Mouse (Mus musculus) embryonic facial prominence, embryonic 12.5 days (tissue): Measurements from ENCODE around the gene Lypd3. TPM values are rescaled to one million over a fixed set of nuclear protein-coding genes. Genes with fewer than 3 reads are reported as not detected.
"Not testable (repeated sequence)": the region's sequence is repeated elsewhere in the genome, so short reads cannot be mapped to it uniquely, and the experiment has no call there.

ENCODE experiments used
- ATAC-seq: fragments of 200-750 bp; cut with Nextera tagmentation; 2 replicates; pipeline ENCODE4 v1.8.0; 2017; ENCODE audit not compliant: insufficient number of reproducible peaks, insufficient read depth, low FRiP score, low TSS enrichment
- H3K27ac ChIP-seq: fragments of 300-500 bp; sonication (generic); 2 replicates; pipeline ENCODE4 v1.5.1; 2016; ENCODE audit warnings: mild to moderate bottlenecking
- H3K27me3 ChIP-seq: fragments of 300-500 bp; sonication (generic); 2 replicates; pipeline ENCODE4 v1.6.1; 2016; ENCODE audit warnings: mild to moderate bottlenecking, moderate library complexity
- H3K36me3 ChIP-seq: fragments of 300-500 bp; sonication (generic); 2 replicates; pipeline ENCODE4 v1.6.1; 2016; ENCODE audit warnings: mild to moderate bottlenecking
- H3K4me1 ChIP-seq: fragments of 300-500 bp; sonication (generic); 2 replicates; pipeline ENCODE4 v1.6.1; 2016
- H3K4me2 ChIP-seq: fragments of 300-500 bp; sonication (generic); replicated peaks from 2 replicates; pipeline ENCODE4 v1.6.1; 2016; ENCODE audit warnings: mild to moderate bottlenecking, moderate library complexity
- H3K4me3 ChIP-seq: fragments of 300-500 bp; sonication (generic); 2 replicates; pipeline ENCODE4 v1.5.1; 2016; ENCODE audit warnings: mild to moderate bottlenecking
- H3K9ac ChIP-seq: fragments of 300-500 bp; sonication (generic); 2 replicates; pipeline ENCODE4 v1.6.1; 2016; ENCODE audit warnings: mild to moderate bottlenecking, moderate library complexity
- H3K9me3 ChIP-seq: fragments of 300-500 bp; sonication (generic); 2 replicates; pipeline ENCODE4 v1.6.1; 2016; ENCODE audit warnings: mild to moderate bottlenecking, moderate library complexity
- WGBS: fragments of 180-500 bp; shearing (Covaris S2); methylation state at CpG from one replicate; pipeline ENCODE4 v1.1.7; 2016; 5-methylcytosine and 5-hydroxymethylcytosine counted together
- polyA plus RNA-seq: library from polyadenylated mRNA; unstranded; fragments of >200 nt; fragmentation: Nextera tagmentation; extraction: Ambion mirVana; gene quantifications from 2 replicates; pipeline ENCODE4 v1.2.1, GENCODE M21; 2016

The Lypd3 gene
- polyA plus RNA-seq, 1 experiment from 2014 or later: 2.8 TPM

GRCm38 (mm10) chr7:24664959-24665358, 28.6 kb downstream of the Lypd3 start:
- H3K36me3 ChIP-seq: no peaks in the 10 kb centered on the region
- no peak overlapping the region for H3K9ac ChIP-seq
- no peaks in the 10 kb centered on the region; the same call in 1 of the 2 replicates for H3K4me1 ChIP-seq
- WGBS: 84% methylated on average over 9 of the region's 9 CpGs
- H3K27ac ChIP-seq: no peak overlapping the region
- ATAC-seq: no peak
- no peak overlapping the region for H3K4me2 ChIP-seq
- H3K9me3 ChIP-seq: no peaks in the 10 kb centered on the region
- H3K4me3 ChIP-seq: no peak overlapping the region
- H3K27me3 ChIP-seq: no peaks in the 10 kb centered on the region

GRCm38 (mm10) chr7:24671944-24672439, 35.6 kb downstream of the Lypd3 start:
- WGBS: 90% methylated on average over 23 of the region's 23 CpGs
- H3K4me2 ChIP-seq: no peak overlapping the region
- H3K4me3 ChIP-seq: no peak overlapping the region
- H3K4me1 ChIP-seq: no peaks in the 10 kb centered on the region
- H3K9ac ChIP-seq: no peak overlapping the region
- no peaks in the 10 kb centered on the region for H3K27me3 ChIP-seq
- H3K27ac ChIP-seq: no peak overlapping the region
- no peaks in the 10 kb centered on the region for H3K36me3 ChIP-seq
- ATAC-seq: no peak
- no peaks in the 10 kb centered on the region for H3K9me3 ChIP-seq

- Histone ChIP-seq H3K9ac (no peak within 1 kb of the TSS), H3K27ac (no peak within 1 kb of the TSS), H3K4me2 (no peak within 1 kb of the TSS), H3K9me3 (no peaks in the 10 kb centered on the region), H3K36me3 (no peaks in the 10 kb centered on the region), H3K27me3 (no peaks in the 10 kb centered on the region), H3K4me3 (no peak within 1 kb of the TSS), H3K4me1 (no peaks in the 10 kb centered on the region)
- WGBS: 86% methylated on average over 9 of the region's 9 CpGs
- no peak for ATAC-seq
These were observed 40.2 kb downstream of the Lypd3 start, which contains the start of gene Tex101 for GRCm38 (mm10) chr7:24676575-24676974. TSS of gene Tex101 (minus strand) at chr7:24676675.

- not testable (repeated sequence) for H3K4me1 ChIP-seq, H3K4me3 ChIP-seq, H3K9ac ChIP-seq, H3K4me2 ChIP-seq, H3K27ac ChIP-seq, H3K27me3 ChIP-seq, ATAC-seq, H3K36me3 ChIP-seq, H3K9me3 ChIP-seq
- WGBS: 81% methylated on average over 7 of the region's 7 CpGs
These were observed 47.8 kb downstream of the Lypd3 start for GRCm38 (mm10) chr7:24684121-24684520.

- WGBS: 92% methylated on average over 10 of the region's 10 CpGs
- H3K4me1 ChIP-seq, H3K4me3 ChIP-seq, H3K27me3 ChIP-seq, ATAC-seq, H3K36me3 ChIP-seq, H3K9me3 ChIP-seq, H3K9ac ChIP-seq, H3K4me2 ChIP-seq, H3K27ac ChIP-seq: not testable (repeated sequence)
These were observed 51.2 kb downstream of the Lypd3 start for GRCm38 (mm10) chr7:24687519-24687918.

Other genes starting within 250 kb of the Lypd3 start
- 23.6 and 26.0 TPM in 2 replicates for gene Smg9, start 236.9 kb upstream of the Lypd3 start, polyA plus RNA-seq
- not detected in 2 replicates for gene Irgc1, start 184.3 kb upstream of the Lypd3 start, polyA plus RNA-seq
- 1.5 and 2.0 TPM in 2 replicates for gene Plaur, start 174.1 kb upstream of the Lypd3 start, polyA plus RNA-seq
- gene Cadm4, start 154.5 kb upstream of the Lypd3 start, polyA plus RNA-seq: 7.6 and 10.7 TPM in 2 replicates
- gene Zfp428, start 129.5 kb upstream of the Lypd3 start, polyA plus RNA-seq: 100 and 113 TPM in 2 replicates
- 1.3 and 1.4 TPM in 2 replicates for gene AC161166.1, start 124.1 kb upstream of the Lypd3 start, polyA plus RNA-seq
- 17.6 and 18.0 TPM in 2 replicates for gene Irgq, start 105.9 kb upstream of the Lypd3 start, polyA plus RNA-seq
- gene Pinlyp, start 90.4 kb upstream of the Lypd3 start, polyA plus RNA-seq: not detected in 2 replicates
- 117 and 124 TPM in 2 replicates for gene Xrcc1, start 90.3 kb upstream of the Lypd3 start, polyA plus RNA-seq
- 23.7 and 23.8 TPM in 2 replicates for gene Ethe1, start 49.0 kb upstream of the Lypd3 start, polyA plus RNA-seq
- 5.1 and 5.9 TPM in 2 replicates for gene Zfp575, start 48.9 kb upstream of the Lypd3 start, polyA plus RNA-seq
- gene Phldb3, start 25.8 kb upstream of the Lypd3 start, polyA plus RNA-seq: 0.20 and 0.47 TPM in 2 replicates
- gene Tex101, start 40.1 kb downstream of the Lypd3 start, polyA plus RNA-seq: not detected in 2 replicates
- not detected in 2 replicates for gene BC049730, start 72.7 kb downstream of the Lypd3 start, polyA plus RNA-seq
- not detected in 2 replicates for gene Gm4763, start 90.4 kb downstream of the Lypd3 start, polyA plus RNA-seq
- 0.37 and 0.96 TPM in 2 replicates for gene Cd177, start 123.8 kb downstream of the Lypd3 start, polyA plus RNA-seq
- gene Ceacam10, start 140.7 kb downstream of the Lypd3 start, polyA plus RNA-seq: 0.38 TPM in 1 of 2 replicates, not detected in the other
- 17.9 and 21.4 TPM in 2 replicates for gene Gm9844, start 225.7 kb downstream of the Lypd3 start, polyA plus RNA-seq
- not detected in 2 replicates for gene Lypd4, start 233.4 kb downstream of the Lypd3 start, polyA plus RNA-seq
- not detected in 2 replicates for gene Dmrtc2, start 233.5 kb downstream of the Lypd3 start, polyA plus RNA-seq
- gene Rps19, start 247.8 kb downstream of the Lypd3 start, polyA plus RNA-seq: 2,196 and 2,318 TPM in 2 replicates